Mouse (Mus musculus): ENCODE results near the gene Taf4. TPM values are rescaled to one million over a fixed set of nuclear protein-coding genes. Genes with fewer than 3 reads are reported as not detected.

Gene Taf4
- total RNA-seq, 2 experiments from 2014 or later: 15.1 to 21.7 TPM

DNA sequence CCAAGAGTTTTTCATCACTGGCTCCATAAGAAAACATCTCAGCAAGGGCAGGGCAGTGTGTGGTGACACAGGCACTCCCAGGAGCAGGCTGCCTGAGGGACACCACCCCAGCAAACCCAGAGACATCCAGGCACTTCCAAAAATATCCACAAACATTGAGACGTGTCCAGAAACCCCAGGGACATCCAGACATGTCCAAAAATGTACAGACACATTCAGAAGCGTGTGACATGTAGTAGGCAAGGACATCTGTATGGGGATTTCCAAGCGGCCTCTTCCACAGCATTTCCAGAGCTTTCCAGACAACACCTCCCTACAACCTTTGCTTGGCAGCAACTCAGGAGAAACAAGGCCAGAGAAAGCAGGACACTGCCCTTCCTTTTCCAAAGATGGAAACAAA is 108.8 kb downstream of the Taf4 start:
- no peak for ATAC-seq (replicated peaks; ENCODE audit: poor library complexity)

DNA sequence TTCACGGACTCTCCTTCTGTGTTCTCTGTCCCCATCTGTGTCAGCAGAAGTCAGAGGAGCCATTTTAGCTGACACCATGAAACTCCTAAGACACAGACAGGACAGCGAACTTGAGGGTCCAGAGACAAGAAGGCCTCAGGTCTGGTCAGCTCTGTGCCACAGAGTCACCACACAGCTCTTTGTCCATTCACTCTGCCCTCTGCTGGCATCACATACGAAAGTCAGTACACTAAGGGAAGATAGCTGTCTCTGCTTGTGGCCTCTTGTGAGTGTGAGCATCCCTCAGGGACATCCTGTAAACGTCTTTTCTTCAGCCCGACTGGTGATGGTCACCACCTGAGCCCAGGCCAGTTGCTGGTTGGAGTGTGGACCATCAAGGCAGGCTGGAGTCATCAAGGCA is 111.3 kb downstream of the Taf4 start:
- no peak for ATAC-seq (replicated peaks; ENCODE audit: poor library complexity)

DNA sequence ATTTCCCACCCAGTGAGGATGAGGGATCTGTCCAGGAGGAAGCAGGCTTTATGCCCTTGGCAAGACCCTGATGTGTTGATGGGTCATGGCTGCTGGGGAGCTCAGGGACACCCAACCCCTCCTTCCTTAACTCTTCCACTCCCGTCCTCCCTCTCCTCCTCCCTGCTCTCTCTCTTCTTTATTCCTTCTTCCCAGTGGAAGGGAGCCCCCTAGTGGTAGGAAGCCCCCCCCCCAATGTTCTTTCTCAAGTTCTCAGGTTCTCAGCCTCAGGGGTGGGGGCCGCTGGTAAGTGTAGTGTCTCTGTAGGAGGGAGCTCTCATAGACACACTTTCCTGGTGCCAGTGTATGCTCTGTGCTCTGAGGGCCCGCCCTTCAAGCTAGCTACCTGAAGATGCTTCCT is 113.2 kb downstream of the Taf4 start:
- ATAC-seq (replicated peaks; ENCODE audit: poor library complexity): no peak

- ATAC-seq (replicated peaks; ENCODE audit: poor library complexity): no peak
Measured at GRCm38 (mm10) chr2:179862676-179863075, 113.8 kb downstream of the Taf4 start.

Other genes starting within 250 kb of the Taf4 start
- 8.3 and 9.7 TPM in 2 replicates for gene Lsm14b, start 48.3 kb upstream of the Taf4 start, total RNA-seq (2015)
- gene Lsm14b, start 48.3 kb upstream of the Taf4 start, total RNA-seq (2017): 23.5 and 23.9 TPM in 2 replicates
- 355 and 392 TPM in 2 replicates for gene Psma7, start 65.8 kb upstream of the Taf4 start, total RNA-seq (2015)
- 426 and 445 TPM in 2 replicates for gene Psma7, start 65.8 kb upstream of the Taf4 start, total RNA-seq (2017)
- gene Ss18l1, start 65.9 kb upstream of the Taf4 start, total RNA-seq (2015): 1.1 and 2.1 TPM in 2 replicates
- gene Ss18l1, start 65.9 kb upstream of the Taf4 start, total RNA-seq (2017): 2.5 and 2.6 TPM in 2 replicates
- 6.4 and 9.3 TPM in 2 replicates for gene Mtg2, start 93.9 kb upstream of the Taf4 start, total RNA-seq (2015)
- 12.2 and 14.0 TPM in 2 replicates for gene Mtg2, start 93.9 kb upstream of the Taf4 start, total RNA-seq (2017)
- not detected in 2 replicates for gene Hrh3, start 127.8 kb upstream of the Taf4 start, total RNA-seq (2015)
- gene Hrh3, start 127.8 kb upstream of the Taf4 start, total RNA-seq (2017): not detected in 2 replicates
- 20.0 and 22.2 TPM in 2 replicates for gene Osbpl2, start 142.7 kb upstream of the Taf4 start, total RNA-seq (2015)
- gene Osbpl2, start 142.7 kb upstream of the Taf4 start, total RNA-seq (2017): 35.8 and 40.8 TPM in 2 replicates
- gene Adrm1, start 194.8 kb upstream of the Taf4 start, total RNA-seq (2015): 67.6 and 85.2 TPM in 2 replicates
- 52.9 and 84.5 TPM in 2 replicates for gene Adrm1, start 194.8 kb upstream of the Taf4 start, total RNA-seq (2017)
- gene Lama5, start 249.2 kb upstream of the Taf4 start, total RNA-seq (2015): 0.07 and 2.1 TPM in 2 replicates
- gene Lama5, start 249.2 kb upstream of the Taf4 start, total RNA-seq (2017): 0.03 and 0.08 TPM in 2 replicates